Mouse (Mus musculus): ENCODE measurements around the gene Bin2. TPM values are rescaled to one million over a fixed set of nuclear protein-coding genes. Genes with fewer than 3 reads are reported as not detected.

Bin2 gene
- total RNA-seq (2021) (1 to 10 TPM; 1.6 to 2.0 TPM), polyA plus RNA-seq (2012; rRNA removed) (1.3 and 3.0 TPM in 2 replicates)
- long read RNA-seq, result 0 reads

GRCm38 (mm10) chr15:100669337-100669736 lies at the start of gene Bin2:
Gene Bin2, minus strand, starts transcription at chr15:100669553.
- Histone ChIP-seq H3K27me3 (ENCODE audit: control insufficient read depth, insufficient read depth, low read length) (no peaks in the 10 kb centered on the region), H3K36me3 (ENCODE audit: control insufficient read depth, insufficient read depth, low read length) (no peaks in the 10 kb centered on the region), H3K9ac (ENCODE audit: low read depth, low read length) (0 out of 2 replicates have a peak within 1 kb of the TSS, but pooled peaks have one; percentile 55), H3K4me1 (ENCODE audit: control insufficient read depth, insufficient read depth, low read length) (peaks cover 7% of the 10 kb centered on the region), H3K4me3 (no peak within 1 kb of the TSS), H3K27ac (no peak within 1 kb of the TSS), H3K79me2 (replicated peaks; ENCODE audit: control insufficient read depth, insufficient read depth, low read length) (no peaks in the 10 kb centered on the region)
- TF ChIP-seq EP300 (IDR thresholded peaks at IDR 0.05; ENCODE audit: insufficient read depth, low read depth, low read length) (no peak), POLR2A (IDR thresholded peaks at IDR 0.05; ENCODE audit: insufficient read depth, low read depth, low read length) (no peak; the same call in 1 of the 2 replicates), CTCF (IDR thresholded peaks at IDR 0.05) (no peak)
- peak; percentile 58 to 80 for DNase-seq
- WGBS, result 81% methylated on average over 20 of the region's 20 CpGs
- intact Hi-C loops (cut with DNase I), result no loop called here

DNA sequence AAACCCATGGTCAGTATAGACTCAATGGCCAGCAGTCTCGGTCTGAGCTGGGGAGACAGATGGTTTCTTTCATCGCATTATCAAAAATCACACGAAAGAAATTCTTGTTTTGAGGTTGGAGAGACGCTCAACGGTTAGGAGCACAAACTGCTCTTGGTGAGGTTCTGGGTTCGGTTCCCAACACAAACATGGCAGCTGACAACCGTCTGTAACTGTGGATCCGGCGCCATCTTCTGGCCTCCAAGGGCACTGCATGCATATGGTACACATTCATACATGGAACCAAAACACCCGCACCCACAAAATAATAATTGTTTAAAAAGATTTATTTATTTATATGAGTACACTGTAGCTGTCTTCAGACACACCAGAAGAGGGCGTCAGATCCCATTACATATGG lies 49.2 kb upstream of the Bin2 start:
- no peak for DNase-seq
- Histone ChIP-seq H3K79me2 (replicated peaks; ENCODE audit: control insufficient read depth, insufficient read depth, low read length) (no peaks in the 10 kb centered on the region), H3K9ac (ENCODE audit: low read depth, low read length) (no peak overlapping the region), H3K27me3 (ENCODE audit: control insufficient read depth, insufficient read depth, low read length) (no peaks in the 10 kb centered on the region; the same call in 1 of the 2 replicates), H3K4me3 (no peak overlapping the region), H3K27ac (no peak overlapping the region), H3K36me3 (ENCODE audit: control insufficient read depth, insufficient read depth, low read length) (no peaks in the 10 kb centered on the region), H3K4me1 (ENCODE audit: control insufficient read depth, insufficient read depth, low read length) (no peaks in the 10 kb centered on the region)
- WGBS, result 78% methylated on average over 11 of the region's 11 CpGs
- TF ChIP-seq CTCF (IDR thresholded peaks at IDR 0.05) (peak; percentile 47), POLR2A (IDR thresholded peaks at IDR 0.05; ENCODE audit: insufficient read depth, low read depth, low read length) (no peak), EP300 (IDR thresholded peaks at IDR 0.05; ENCODE audit: insufficient read depth, low read depth, low read length) (no peak)
- intact Hi-C loops (cut with DNase I), result no loop called here

DNA sequence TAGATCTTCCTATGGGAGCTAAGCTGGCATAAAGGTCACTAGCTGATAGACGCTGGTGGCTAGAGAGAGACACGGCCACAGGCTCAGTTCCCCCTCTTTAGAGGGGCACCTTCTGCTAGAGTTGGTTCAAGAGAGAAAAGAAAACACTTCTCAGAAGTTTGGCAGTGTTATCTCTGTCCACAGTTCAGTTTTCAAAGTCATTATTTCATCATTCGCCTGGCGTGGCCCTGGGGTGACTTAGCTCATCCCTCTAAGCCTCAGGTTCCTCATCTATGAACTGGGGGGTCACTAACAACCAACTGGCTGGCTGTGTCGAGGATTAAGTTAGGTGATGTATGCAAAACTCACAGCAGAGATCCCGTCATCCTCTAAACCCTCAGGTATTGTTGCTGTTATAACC lies 48.6 kb upstream of the Bin2 start:
- intact Hi-C loops (cut with DNase I), result no loop called here
- no peaks in the 10 kb centered on the region for H3K4me1 ChIP-seq (ENCODE audit: control insufficient read depth, insufficient read depth, low read length)
- H3K4me3 ChIP-seq, result no peak overlapping the region
- H3K9ac ChIP-seq (ENCODE audit: low read depth, low read length), result no peak overlapping the region
- no peaks in the 10 kb centered on the region for H3K36me3 ChIP-seq (ENCODE audit: control insufficient read depth, insufficient read depth, low read length)
- TF ChIP-seq POLR2A (IDR thresholded peaks at IDR 0.05; ENCODE audit: insufficient read depth, low read depth, low read length) (no peak), CTCF (IDR thresholded peaks at IDR 0.05) (no peak), EP300 (IDR thresholded peaks at IDR 0.05; ENCODE audit: insufficient read depth, low read depth, low read length) (no peak)
- no peaks in the 10 kb centered on the region; the same call in 1 of the 2 replicates for H3K27me3 ChIP-seq (ENCODE audit: control insufficient read depth, insufficient read depth, low read length)
- no peak overlapping the region for H3K27ac ChIP-seq
- DNase-seq, result no peak
- WGBS, result 73% methylated on average over 6 of the region's 6 CpGs
- no peaks in the 10 kb centered on the region for H3K79me2 ChIP-seq (replicated peaks; ENCODE audit: control insufficient read depth, insufficient read depth, low read length)

- Histone ChIP-seq H3K4me1 (ENCODE audit: control insufficient read depth, insufficient read depth, low read length) (no peaks in the 10 kb centered on the region), H3K4me3 (no peak overlapping the region), H3K9ac (ENCODE audit: low read depth, low read length) (no peak overlapping the region), H3K27me3 (ENCODE audit: control insufficient read depth, insufficient read depth, low read length) (no peaks in the 10 kb centered on the region), H3K27ac (no peak overlapping the region), H3K79me2 (replicated peaks; ENCODE audit: control insufficient read depth, insufficient read depth, low read length) (no peaks in the 10 kb centered on the region), H3K36me3 (ENCODE audit: control insufficient read depth, insufficient read depth, low read length) (no peaks in the 10 kb centered on the region)
- intact Hi-C loops (cut with DNase I), result no loop called here
- no peak for DNase-seq
- TF ChIP-seq CTCF (IDR thresholded peaks at IDR 0.05), result no peak
- TF ChIP-seq EP300 (IDR thresholded peaks at IDR 0.05; ENCODE audit: insufficient read depth, low read depth, low read length), result no peak
- TF ChIP-seq POLR2A (IDR thresholded peaks at IDR 0.05; ENCODE audit: insufficient read depth, low read depth, low read length), result no peak
- 52% methylated on average over 9 of the region's 9 CpGs for WGBS
Observed at GRCm38 (mm10) chr15:100715399-100715993, 46.1 kb upstream of the Bin2 start.

- Histone ChIP-seq H3K27me3 (ENCODE audit: control insufficient read depth, insufficient read depth, low read length) (no peaks in the 10 kb centered on the region), H3K79me2 (replicated peaks; ENCODE audit: control insufficient read depth, insufficient read depth, low read length) (no peaks in the 10 kb centered on the region), H3K36me3 (ENCODE audit: control insufficient read depth, insufficient read depth, low read length) (no peaks in the 10 kb centered on the region), H3K9ac (ENCODE audit: low read depth, low read length) (no peak overlapping the region), H3K27ac (no peak overlapping the region), H3K4me1 (ENCODE audit: control insufficient read depth, insufficient read depth, low read length) (no peaks in the 10 kb centered on the region), H3K4me3 (no peak overlapping the region)
- intact Hi-C loops (cut with DNase I), result no loop called here
- TF ChIP-seq CTCF (IDR thresholded peaks at IDR 0.05), result no peak
- TF ChIP-seq POLR2A (IDR thresholded peaks at IDR 0.05; ENCODE audit: insufficient read depth, low read depth, low read length), result no peak
- TF ChIP-seq EP300 (IDR thresholded peaks at IDR 0.05; ENCODE audit: insufficient read depth, low read depth, low read length), result no peak
- no peak for DNase-seq
- WGBS, result 75% methylated on average over 8 of the region's 8 CpGs
Observed at GRCm38 (mm10) chr15:100714470-100714869, 45.1 kb upstream of the Bin2 start.

- TF ChIP-seq CTCF (IDR thresholded peaks at IDR 0.05) (no peak), POLR2A (IDR thresholded peaks at IDR 0.05; ENCODE audit: insufficient read depth, low read depth, low read length) (no peak), EP300 (IDR thresholded peaks at IDR 0.05; ENCODE audit: insufficient read depth, low read depth, low read length) (no peak)
- Histone ChIP-seq H3K9ac (ENCODE audit: low read depth, low read length) (no peak overlapping the region), H3K27me3 (ENCODE audit: control insufficient read depth, insufficient read depth, low read length) (no peaks in the 10 kb centered on the region), H3K4me1 (ENCODE audit: control insufficient read depth, insufficient read depth, low read length) (no peaks in the 10 kb centered on the region), H3K36me3 (ENCODE audit: control insufficient read depth, insufficient read depth, low read length) (no peaks in the 10 kb centered on the region), H3K79me2 (replicated peaks; ENCODE audit: control insufficient read depth, insufficient read depth, low read length) (no peaks in the 10 kb centered on the region), H3K4me3 (no peak overlapping the region), H3K27ac (no peak overlapping the region)
- DNase-seq, result no peak
- WGBS, result 72% methylated on average over 6 of the region's 6 CpGs
- intact Hi-C loops (cut with DNase I), result no loop called here
Observed at GRCm38 (mm10) chr15:100710838-100711237, 41.5 kb upstream of the Bin2 start.

All from heart, adult 2 months (tissue).